Mouse (Mus musculus) cortical plate, adult 2 months (tissue): ENCODE results near the gene Trim16. TPM values are rescaled to one million over a fixed set of nuclear protein-coding genes. Genes with fewer than 3 reads are reported as not detected.

ENCODE experiments used
- H3K27ac ChIP-seq: fragments of 200-500 bp; 2 replicates; pipeline ENCODE4 v1.5.1; 2012; ENCODE audit warnings: low read length, control low read depth, inconsistent platforms; ENCODE audit not compliant: insufficient read depth
- H3K4me1 ChIP-seq: fragments of 200-500 bp; 2 replicates; pipeline ENCODE4 v1.6.1; 2011; ENCODE audit warnings: low read length; ENCODE audit not compliant: control insufficient read depth, insufficient read depth
- H3K4me3 ChIP-seq: fragments of 200-500 bp; 2 replicates; pipeline ENCODE4 v1.5.1; 2011; ENCODE audit warnings: mild to moderate bottlenecking, low read length, control low read depth; ENCODE audit not compliant: insufficient read depth
- CTCF ChIP-seq: fragments of 200-500 bp; IDR thresholded peaks from 2 replicates; pipeline ENCODE4 v1.5.1; 2011; ENCODE audit warnings: mild to moderate bottlenecking, control low read depth, low read length; ENCODE audit not compliant: insufficient read depth; ENCODE audit errors: extremely low read depth
- POLR2A ChIP-seq: fragments of 200-500 bp; IDR thresholded peaks from 2 replicates; pipeline ENCODE4 v1.6.1; 2011; ENCODE audit warnings: mild to moderate bottlenecking, low read length, control low read depth; ENCODE audit not compliant: insufficient read depth; ENCODE audit errors: extremely low read depth
- polyA plus RNA-seq: library from polyadenylated mRNA; depleted of rRNA; stranded (reverse); fragments of >200 nt; gene quantifications from 2 replicates; pipeline ENCODE4 v1.2.3, GENCODE M21; 2012

The Trim16 gene
- polyA plus RNA-seq, 1 experiment, result 1.6 TPM

DNA sequence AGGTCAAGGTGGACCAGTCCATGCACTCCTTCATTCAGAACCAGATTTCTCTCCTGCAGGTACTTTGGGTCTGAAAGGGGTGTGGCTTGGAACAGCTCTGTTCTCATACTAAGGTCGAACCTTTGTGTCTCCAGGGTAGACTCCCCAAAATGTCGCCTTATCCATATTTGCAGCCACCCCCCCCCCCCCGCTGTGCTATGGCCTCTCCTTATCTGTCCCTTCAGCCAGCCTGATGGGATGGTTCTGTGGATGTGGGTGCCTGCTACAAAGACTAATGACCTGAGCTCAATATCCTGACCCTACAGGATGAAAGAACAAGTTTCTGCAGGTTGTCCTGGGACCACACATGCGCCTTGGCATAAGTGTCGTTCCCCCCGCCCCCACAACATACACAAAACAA is 33.3 kb downstream of the Trim16 start:
- no peaks in the 10 kb centered on the region for H3K4me1 ChIP-seq
- no peak overlapping the region for H3K27ac ChIP-seq
- H3K4me3 ChIP-seq, result no peak overlapping the region

GRCm38 (mm10) chr11:62865562-62865961 is 45.5 kb downstream of the Trim16 start:
- Histone ChIP-seq H3K4me1 (no peaks in the 10 kb centered on the region), H3K27ac (no peak overlapping the region), H3K4me3 (no peak overlapping the region)
- TF ChIP-seq POLR2A (no peak), CTCF (no peak)

More for the DNA sequence above, 33.3 kb downstream of the Trim16 start:
- TF ChIP-seq POLR2A (no peak), CTCF (no peak)

GRCm38 (mm10) chr11:62866685-62867084 is 46.7 kb downstream of the Trim16 start:
- H3K4me3 ChIP-seq, result no peak overlapping the region
- TF ChIP-seq CTCF (no peak), POLR2A (no peak)
- no peaks in the 10 kb centered on the region for H3K4me1 ChIP-seq
- H3K27ac ChIP-seq, result no peak overlapping the region

DNA sequence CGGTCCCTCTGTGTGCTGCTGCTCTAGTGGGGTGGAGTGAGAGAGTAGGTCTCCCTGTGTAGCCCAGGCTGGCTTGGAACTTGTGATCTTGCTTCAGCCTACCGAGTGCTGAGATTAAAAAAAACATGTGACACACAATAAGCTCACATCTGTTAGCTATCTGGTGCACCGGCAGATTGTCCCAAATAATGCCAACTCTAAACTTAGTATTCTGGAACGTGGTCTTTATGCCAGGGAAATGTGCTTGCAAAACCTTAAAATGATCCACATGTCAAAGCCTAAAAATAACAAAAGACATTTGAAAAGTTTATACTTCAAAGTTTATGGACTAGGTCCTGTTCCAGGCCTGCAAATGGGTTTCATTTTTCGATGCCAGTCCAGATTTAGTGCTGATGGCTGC is 49.2 kb downstream of the Trim16 start:
- no peak overlapping the region for H3K27ac ChIP-seq
- H3K4me1 ChIP-seq, result no peaks in the 10 kb centered on the region
- H3K4me3 ChIP-seq, result no peak overlapping the region
- TF ChIP-seq CTCF, result no peak
- TF ChIP-seq POLR2A, result no peak

GRCm38 (mm10) chr11:62869715-62870371 is 49.8 kb downstream of the Trim16 start:
- TF ChIP-seq CTCF, result no peak
- no peak for TF ChIP-seq POLR2A
- no peak overlapping the region for H3K4me3 ChIP-seq
- H3K4me1 ChIP-seq, result no peaks in the 10 kb centered on the region
- no peak overlapping the region for H3K27ac ChIP-seq

DNA sequence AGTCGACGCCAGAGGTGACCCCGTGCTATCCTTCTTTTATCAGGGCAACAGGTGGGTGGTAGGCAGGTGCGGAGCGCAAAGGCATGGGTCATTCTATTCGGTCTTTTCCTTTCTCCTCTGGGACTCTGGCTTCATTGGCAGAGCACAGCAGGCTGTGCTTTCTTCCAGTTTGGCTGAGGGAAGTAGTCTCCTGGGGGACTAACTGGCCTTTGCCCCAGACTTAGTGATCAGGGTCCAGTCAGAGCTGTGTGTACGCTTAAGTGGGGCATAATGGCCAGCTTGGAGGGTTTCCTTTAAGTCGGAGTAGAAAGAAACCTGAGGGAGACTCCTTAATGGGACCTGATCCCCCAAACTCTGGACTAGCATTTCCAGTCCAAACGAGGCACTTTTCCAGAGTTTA is 53.4 kb downstream of the Trim16 start:
- TF ChIP-seq POLR2A (no peak), CTCF (no peak)
- H3K27ac ChIP-seq, result no peak overlapping the region
- no peaks in the 10 kb centered on the region for H3K4me1 ChIP-seq
- H3K4me3 ChIP-seq, result no peak overlapping the region

GRCm38 (mm10) chr11:62875696-62876095 is 55.7 kb downstream of the Trim16 start:
- TF ChIP-seq POLR2A (no peak), CTCF (no peak)
- no peaks in the 10 kb centered on the region for H3K4me1 ChIP-seq
- no peak overlapping the region for H3K4me3 ChIP-seq

DNA sequence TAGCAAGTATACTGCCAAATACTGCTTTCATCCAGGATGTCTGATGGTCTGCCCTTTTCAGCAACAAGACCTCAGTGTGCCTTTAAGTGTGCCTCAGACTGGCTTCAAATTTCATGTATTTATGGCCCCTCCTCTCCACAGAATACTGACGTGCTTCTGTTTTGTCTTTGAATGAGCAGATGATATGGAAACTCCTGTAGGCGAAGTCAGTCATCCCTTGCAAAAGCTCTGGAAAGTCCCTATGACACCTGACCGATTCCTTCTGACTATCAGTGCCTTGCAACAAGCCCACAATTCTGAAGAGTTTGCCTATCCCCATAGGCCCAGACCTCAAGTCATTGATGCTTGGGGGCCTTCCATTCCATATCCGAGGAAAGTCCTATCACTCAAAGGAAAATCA is 56.4 kb downstream of the Trim16 start:
- H3K4me1 ChIP-seq, result no peaks in the 10 kb centered on the region
- no peak overlapping the region for H3K27ac ChIP-seq
- TF ChIP-seq CTCF (no peak), POLR2A (no peak)
- no peak overlapping the region for H3K4me3 ChIP-seq

More at GRCm38 (mm10) chr11:62875696-62876095, 55.7 kb downstream of the Trim16 start:
- H3K27ac ChIP-seq, result no peak overlapping the region

GRCm38 (mm10) chr11:62877391-62877790 is 57.4 kb downstream of the Trim16 start:
- Histone ChIP-seq H3K4me1 (no peaks in the 10 kb centered on the region), H3K4me3 (no peak overlapping the region), H3K27ac (no peak overlapping the region)
- TF ChIP-seq CTCF (no peak), POLR2A (no peak)

DNA sequence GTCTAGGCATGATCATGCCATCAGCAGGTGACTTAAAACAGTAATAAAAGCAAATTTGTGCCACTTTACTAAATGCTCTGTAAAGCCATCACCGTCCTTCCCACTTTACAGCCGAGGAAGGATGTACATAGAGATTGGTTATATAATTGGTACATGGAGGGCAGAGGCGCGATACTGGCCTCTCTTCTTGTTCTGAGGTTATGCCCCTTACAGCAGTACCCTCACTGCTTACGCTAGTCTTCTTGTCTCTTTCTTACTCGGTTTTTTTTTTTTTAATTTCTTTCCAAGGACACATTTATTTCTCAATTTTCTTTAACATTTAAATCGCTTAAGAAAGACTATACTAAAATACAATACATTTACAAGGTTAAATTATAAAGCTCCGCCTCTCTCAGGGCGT is 58.7 kb downstream of the Trim16 start:
- H3K4me1 ChIP-seq, result 0 out of 2 replicates have a peak, but pooled peaks cover 2% of the 10 kb centered on the region
- H3K27ac ChIP-seq, result no peak overlapping the region
- TF ChIP-seq CTCF (no peak), POLR2A (no peak)
- peak overlapping the region; percentile 97 for H3K4me3 ChIP-seq

DNA sequence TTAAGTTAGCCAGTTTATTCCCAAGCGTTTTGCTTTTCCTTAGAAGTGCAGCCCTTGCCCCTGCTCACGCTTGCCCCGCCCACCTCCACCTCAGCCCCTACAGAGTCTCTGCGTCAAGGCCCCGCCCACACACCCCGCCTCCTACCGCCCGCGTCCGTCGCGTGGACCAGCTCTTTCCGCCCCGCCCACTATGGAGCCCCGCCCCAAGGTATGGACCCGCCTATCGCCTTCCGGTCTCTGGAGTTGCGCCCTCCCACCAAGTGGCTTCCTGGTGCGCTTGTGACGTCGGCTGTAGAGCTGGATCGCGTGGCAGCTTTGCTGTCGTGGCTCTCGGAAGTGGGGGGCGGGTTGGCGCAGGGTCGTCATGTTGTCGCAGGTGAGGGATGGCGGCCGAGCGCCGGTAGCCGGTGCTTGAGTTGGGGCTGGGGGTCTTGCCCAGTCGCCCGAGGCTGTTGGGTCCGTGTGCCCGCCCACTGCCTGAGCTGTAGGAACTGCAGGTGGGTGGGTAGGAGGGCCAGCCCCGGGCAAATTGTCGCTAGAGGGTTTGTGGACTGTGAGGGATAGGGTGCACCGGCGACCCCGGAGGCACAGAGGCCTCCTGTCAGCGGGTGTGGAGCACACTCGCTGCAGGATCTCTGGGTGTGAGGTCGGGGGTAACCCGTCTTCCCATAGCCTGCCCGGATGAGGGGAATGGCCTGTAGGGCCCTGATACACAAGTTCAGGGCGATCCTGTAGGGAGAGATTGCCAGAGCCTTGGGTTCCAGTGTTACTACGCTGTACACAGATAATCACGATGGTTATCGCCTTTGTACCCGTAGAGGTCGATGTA is 59.4 kb downstream of the Trim16 start, which contains the start of gene Tvp23b:
Gene Tvp23b, plus strand, starts transcription at position 236 of the 829 bp plus-strand sequence.
- 0 out of 2 replicates have a peak, but pooled peaks cover 2% of the 10 kb centered on the region for H3K4me1 ChIP-seq
- peak within 1 kb of the TSS; percentile 97 for H3K4me3 ChIP-seq
- H3K27ac ChIP-seq, result peak within 1 kb of the TSS; percentile 96
- no peak for TF ChIP-seq CTCF
- TF ChIP-seq POLR2A, result peak; percentile 75; the same call in 1 of the 2 replicates
